Mouse (Mus musculus) liver, adult 2 months (tissue): Measurements from ENCODE around the gene Map2.

ENCODE experiments used
- CTCF ChIP-seq: fragments of 200-500 bp; IDR thresholded peaks from 2 replicates; pipeline ENCODE4 v1.5.1; 2011; ENCODE audit warnings: low read depth, low read length, control low read depth
- POLR2A ChIP-seq: fragments of 200-500 bp; IDR thresholded peaks from 2 replicates; pipeline ENCODE4 v1.6.1; 2011; ENCODE audit warnings: low read length, control low read depth; ENCODE audit not compliant: insufficient read depth; ENCODE audit errors: extremely low read depth

DNA sequence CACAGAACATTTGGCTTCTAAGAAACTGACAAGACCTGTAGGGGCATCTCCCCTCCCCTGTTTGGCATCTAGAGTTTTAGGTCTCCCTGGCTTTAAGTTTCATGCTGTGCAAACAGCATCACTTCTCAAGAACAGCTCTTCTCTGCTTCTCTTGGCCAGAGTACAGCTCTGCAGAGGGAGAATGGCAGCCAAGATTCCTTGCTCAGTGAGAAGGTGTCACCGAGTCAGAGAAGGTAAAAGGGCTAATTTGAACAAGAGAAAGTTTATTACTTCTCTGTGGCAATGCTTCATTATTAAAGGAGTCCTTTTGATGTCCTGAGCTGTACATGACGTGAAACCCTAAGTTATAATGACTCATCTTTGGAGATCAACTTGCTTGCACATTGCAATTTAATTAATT lies 10.4 kb upstream of the Map2 start:
- TF ChIP-seq CTCF (no peak), POLR2A (no peak)
